Mouse (Mus musculus) cerebellum, adult 2 months (tissue): ENCODE results near the gene Ldb3. TPM values are rescaled to one million over a fixed set of nuclear protein-coding genes. Genes with fewer than 3 reads are reported as not detected.

ENCODE experiments used
- DNase-seq, 2 experiments: peaks; one replicate each; pipeline ENCODE4 v3.0.0; 2021
- H3K27ac ChIP-seq: fragments of 200-500 bp; 2 replicates; pipeline ENCODE4 v1.5.1; 2012; ENCODE audit warnings: low read length, control low read depth, inconsistent platforms; ENCODE audit not compliant: insufficient read depth
- H3K27me3 ChIP-seq: fragments of 200-500 bp; 2 replicates; pipeline ENCODE4 v1.6.1; 2012; ENCODE audit warnings: inconsistent platforms, mild to moderate bottlenecking, low read length, moderate library complexity; ENCODE audit not compliant: control insufficient read depth, insufficient read depth
- H3K4me1 ChIP-seq: fragments of 200-500 bp; 2 replicates; pipeline ENCODE4 v1.6.1; 2011; ENCODE audit warnings: low read length; ENCODE audit not compliant: control insufficient read depth, insufficient read depth
- H3K4me3 ChIP-seq: fragments of 200-500 bp; replicated peaks from 2 replicates; pipeline ENCODE3; 2011; ENCODE audit warnings: mild to moderate bottlenecking, low read depth, low read length, control low read depth; ENCODE audit not compliant: insufficient read depth
- CTCF ChIP-seq: fragments of 200-500 bp; IDR thresholded peaks from 2 replicates; pipeline ENCODE4 v1.5.1; 2011; ENCODE audit warnings: low read depth, mild to moderate bottlenecking, control low read depth, low read length, moderate library complexity, borderline replicate concordance; ENCODE audit not compliant: insufficient read depth
- POLR2A ChIP-seq: fragments of 200-500 bp; IDR thresholded peaks from 2 replicates; pipeline ENCODE4 v1.6.1; 2011; ENCODE audit warnings: low read length, control low read depth, borderline replicate concordance; ENCODE audit not compliant: insufficient read depth
- WGBS: fragments of 180-500 bp; shearing (Covaris S2); methylation state at CpG from one replicate; pipeline ENCODE4 v1.1.7; 2018; 5-methylcytosine and 5-hydroxymethylcytosine counted together
- polyA plus RNA-seq: library from polyadenylated mRNA; depleted of rRNA; stranded (reverse); fragments of >200 nt; gene quantifications from 2 replicates; pipeline ENCODE4 v1.2.3, GENCODE M21; 2012

Ldb3 gene
- polyA plus RNA-seq, 1 experiment = 7.0 TPM

DNA sequence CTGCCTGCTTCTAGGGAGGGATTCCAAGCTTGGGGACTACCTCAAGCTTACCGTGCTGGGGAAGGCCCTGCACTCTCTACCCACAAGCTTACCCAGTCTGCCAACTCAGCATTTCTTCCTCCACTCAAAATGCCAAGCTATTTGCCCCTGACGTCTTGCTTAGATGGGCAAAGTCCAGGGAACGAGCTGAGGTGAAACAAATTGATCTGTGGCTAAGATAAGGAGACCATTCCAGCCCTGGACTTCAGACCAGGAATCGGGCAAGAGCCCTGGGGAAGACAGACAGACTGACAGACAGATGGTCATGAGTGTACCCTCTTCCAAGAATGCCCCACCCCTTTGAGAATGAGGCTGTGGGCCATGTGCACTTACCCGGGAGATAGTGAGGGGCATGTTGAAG, 477 bp downstream of the Ldb3 start:
- TF ChIP-seq POLR2A (no peak), CTCF (no peak)
- Histone ChIP-seq H3K4me1 (no peaks in the 10 kb centered on the region), H3K27ac (no peak overlapping the region), H3K4me3 (no peak overlapping the region), H3K27me3 (no peaks in the 10 kb centered on the region)
- DNase-seq = no peak
- WGBS = 44% methylated on average over 5 of the region's 5 CpGs

DNA sequence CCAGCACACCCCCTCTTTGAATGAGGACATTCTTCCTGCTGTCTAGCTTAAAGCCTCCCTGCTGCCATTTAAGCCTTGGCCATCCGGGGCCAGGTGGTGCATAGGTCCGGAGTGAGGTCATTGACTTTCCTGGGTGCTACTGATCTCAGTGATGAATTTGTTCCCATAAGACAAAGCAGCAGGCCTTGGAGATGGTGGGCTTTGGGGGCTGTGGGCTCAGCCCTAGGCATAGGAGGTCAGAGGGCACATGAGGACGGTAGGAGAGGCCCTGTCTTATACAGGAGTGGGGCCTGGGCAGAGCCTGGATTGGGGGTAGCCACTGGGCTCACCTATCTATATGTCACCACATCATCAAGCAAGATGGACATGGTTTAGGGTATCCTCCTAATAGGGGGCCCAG, 1.6 kb downstream of the Ldb3 start:
- no peak for DNase-seq
- Histone ChIP-seq H3K27me3 (no peaks in the 10 kb centered on the region), H3K27ac (no peak overlapping the region), H3K4me3 (no peak overlapping the region), H3K4me1 (no peaks in the 10 kb centered on the region)
- TF ChIP-seq POLR2A (no peak), CTCF (no peak)
- WGBS = 86% methylated on average over 3 of the region's 3 CpGs

- DNase-seq = no peak
- no peaks in the 10 kb centered on the region for H3K4me1 ChIP-seq
- TF ChIP-seq CTCF (no peak), POLR2A (no peak)
- 90% methylated on average over 9 of the region's 9 CpGs for WGBS
- no peaks in the 10 kb centered on the region for H3K27me3 ChIP-seq
- no peak overlapping the region for H3K27ac ChIP-seq
- H3K4me3 ChIP-seq = no peak overlapping the region
Measured at GRCm38 (mm10) chr14:34585358-34586105, 3.0 kb downstream of the Ldb3 start.

- 43% methylated on average over 3 of the region's 3 CpGs for WGBS
- no peak for DNase-seq
- TF ChIP-seq POLR2A (no peak), CTCF (no peak)
- no peaks in the 10 kb centered on the region for H3K27me3 ChIP-seq
- H3K4me1 ChIP-seq = no peaks in the 10 kb centered on the region
- H3K4me3 ChIP-seq = no peak overlapping the region
- no peak overlapping the region for H3K27ac ChIP-seq
Measured at GRCm38 (mm10) chr14:34582740-34583427, 5.6 kb downstream of the Ldb3 start.

DNA sequence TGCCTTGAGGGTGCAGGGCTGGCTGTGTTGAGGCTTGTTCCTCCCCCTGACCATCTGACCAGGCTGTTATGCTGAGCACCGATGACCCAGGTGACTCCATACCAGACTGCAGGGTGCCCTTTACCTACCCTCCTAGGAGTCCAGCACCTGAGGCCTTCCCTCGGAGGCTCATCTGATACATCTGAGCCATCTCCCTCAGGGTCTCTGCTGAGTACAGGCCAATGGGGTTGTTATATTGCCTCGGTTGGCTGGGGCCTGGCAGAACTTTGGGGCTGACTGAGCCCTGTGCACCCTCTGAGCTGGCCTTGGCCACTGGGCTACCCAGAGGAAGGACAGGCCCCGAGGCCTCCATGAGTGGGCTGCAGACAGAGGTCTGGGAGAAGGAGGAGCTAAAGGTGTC, 11.6 kb downstream of the Ldb3 start:
- TF ChIP-seq CTCF (no peak), POLR2A (no peak)
- H3K4me3 ChIP-seq = no peak overlapping the region
- DNase-seq = no peak
- H3K27ac ChIP-seq = no peak overlapping the region
- 72% methylated on average over 4 of the region's 4 CpGs for WGBS
- peaks cover 12% of the 10 kb centered on the region for H3K4me1 ChIP-seq
- H3K27me3 ChIP-seq = no peaks in the 10 kb centered on the region

- H3K27ac ChIP-seq = no peak overlapping the region
- DNase-seq = no peak
- H3K4me1 ChIP-seq = peaks cover 15% of the 10 kb centered on the region
- no peak for TF ChIP-seq POLR2A
- TF ChIP-seq CTCF = no peak
- H3K4me3 ChIP-seq = no peak overlapping the region
- no peaks in the 10 kb centered on the region for H3K27me3 ChIP-seq
- 60% methylated on average over 2 of the region's 2 CpGs for WGBS
Measured at GRCm38 (mm10) chr14:34574068-34574467, 14.4 kb downstream of the Ldb3 start.

- H3K4me3 ChIP-seq = no peak overlapping the region
- no peak overlapping the region for H3K27ac ChIP-seq
- TF ChIP-seq POLR2A (no peak), CTCF (no peak)
- DNase-seq = no peak
- H3K4me1 ChIP-seq = peaks cover 15% of the 10 kb centered on the region
- 65% methylated on average over 9 of the region's 9 CpGs for WGBS
- no peaks in the 10 kb centered on the region for H3K27me3 ChIP-seq
Measured at GRCm38 (mm10) chr14:34573348-34573913, 15.1 kb downstream of the Ldb3 start.
